Mouse (Mus musculus): Measurements from ENCODE around the gene Pik3r1.

GRCm38 (mm10) chr13:101726922-101727321 is 41.1 kb downstream of the Pik3r1 start:
- no peak for TF ChIP-seq POLR2A (IDR thresholded peaks at IDR 0.05; ENCODE audit: insufficient read length, low read depth)
- no peak for TF ChIP-seq USF1 (IDR thresholded peaks at IDR 0.05; ENCODE audit: low read depth)
- TF ChIP-seq CEBPB (IDR thresholded peaks at IDR 0.05; ENCODE audit: insufficient read depth, poor library complexity, severe bottlenecking), result peak; percentile 66
- TF ChIP-seq TCF3 (IDR thresholded peaks at IDR 0.05; ENCODE audit: insufficient read length, low read depth), result no peak
- TF ChIP-seq E2F4 (IDR thresholded peaks at IDR 0.05; ENCODE audit: insufficient read depth), result no peak
- TF ChIP-seq REST (IDR thresholded peaks at IDR 0.05; ENCODE audit: insufficient read depth, insufficient read length), result no peak
